Mouse (Mus musculus) retina, postnatal 7 days (tissue): Measurements from ENCODE around the gene Camkmt.

Source experiments
- DNase-seq: peaks from one replicate; pipeline ENCODE4 v3.0.0-alpha.2; 2012; ENCODE audit warnings: low read depth, low spot score

The Camkmt gene

DNA sequence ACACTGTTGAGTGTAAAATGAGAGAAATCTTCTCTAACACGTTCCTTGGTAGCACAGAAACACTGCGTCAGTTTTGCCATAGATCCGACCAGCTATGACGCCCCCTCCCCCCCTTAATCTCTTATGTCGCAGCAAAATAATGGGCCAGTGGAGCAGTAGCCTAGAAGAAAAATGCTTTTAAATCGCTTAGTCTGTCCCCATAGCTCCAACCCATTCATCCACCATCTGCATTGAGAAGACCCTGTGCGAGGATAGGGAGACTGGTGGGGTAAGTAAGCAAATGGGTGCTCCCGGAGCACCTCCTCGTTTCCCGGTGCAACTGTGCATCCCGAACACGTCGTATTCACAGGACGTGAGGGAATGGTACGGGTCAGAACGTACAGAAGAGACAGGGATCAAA, 731 bp upstream of the Camkmt start:
- no peak for DNase-seq

DNA sequence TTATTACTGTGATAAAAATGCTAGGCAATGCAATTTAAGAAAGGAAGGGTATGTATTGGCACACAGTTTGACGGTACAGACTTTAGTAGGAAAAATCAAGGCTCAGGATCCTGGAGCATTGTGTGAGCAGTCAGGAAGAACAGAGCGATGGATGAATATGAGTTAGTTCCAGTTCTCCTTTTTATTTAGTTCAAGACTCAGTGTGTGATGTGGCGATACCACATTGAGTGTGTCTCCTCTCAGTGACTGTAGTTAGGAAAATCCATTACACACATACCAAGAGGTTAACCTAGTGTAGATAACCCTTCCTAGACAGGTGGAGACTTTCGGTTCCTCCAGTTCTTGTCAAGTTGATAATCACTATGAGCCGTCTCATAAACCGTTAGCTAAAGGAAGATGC, 1.4 kb downstream of the Camkmt start:
- DNase-seq, result no peak

DNA sequence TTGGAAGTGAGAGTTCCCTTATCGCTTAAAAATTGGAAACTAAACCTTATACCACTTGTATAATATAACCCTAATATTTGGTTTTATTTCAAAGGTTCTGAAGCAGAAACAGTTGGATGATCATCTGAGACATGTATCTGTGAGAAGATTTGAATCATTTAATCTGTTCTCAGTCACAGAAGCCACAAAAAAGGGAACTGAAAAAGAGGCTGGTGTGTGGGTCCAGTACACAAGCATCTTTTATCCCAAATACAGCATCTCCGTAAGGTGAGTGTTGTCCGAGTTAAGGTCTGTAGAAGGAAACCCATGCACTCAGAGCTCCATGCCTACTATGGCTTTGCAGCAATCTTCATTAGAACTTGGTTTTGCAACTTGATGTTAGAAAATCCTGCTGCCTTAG, 6.0 kb downstream of the Camkmt start:
- no peak for DNase-seq

DNA sequence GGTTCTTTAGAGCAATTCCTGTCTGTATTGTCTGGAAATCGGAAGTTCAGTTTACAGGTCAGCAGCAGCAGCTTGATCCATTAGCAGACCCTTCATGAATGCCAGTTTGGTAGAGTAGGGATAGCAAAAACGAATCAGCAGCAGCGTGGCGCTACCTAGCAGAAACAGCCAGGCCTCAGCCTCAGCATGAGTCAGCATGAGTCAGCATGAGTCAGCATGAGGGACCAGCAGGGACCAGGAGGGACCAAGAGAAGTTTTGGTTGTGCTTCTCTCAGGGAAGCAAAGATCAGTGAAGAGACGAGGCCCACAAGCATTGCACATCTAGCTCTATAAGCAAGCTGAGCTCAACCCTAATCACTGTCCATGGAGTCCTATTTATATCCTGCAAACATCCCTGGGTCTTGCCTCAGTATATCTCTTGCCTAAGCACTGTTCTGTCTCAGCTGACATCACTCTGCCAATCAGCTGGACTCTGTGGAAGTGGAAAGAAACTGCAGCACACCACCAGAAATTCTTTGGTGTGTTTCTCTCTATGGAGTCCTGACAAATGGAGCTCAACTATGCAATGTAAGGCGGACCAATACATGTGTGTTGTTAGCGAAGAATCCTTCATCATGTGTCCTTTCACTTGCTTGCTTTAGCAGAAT, 8.4 kb downstream of the Camkmt start:
- DNase-seq, result no peak

DNA sequence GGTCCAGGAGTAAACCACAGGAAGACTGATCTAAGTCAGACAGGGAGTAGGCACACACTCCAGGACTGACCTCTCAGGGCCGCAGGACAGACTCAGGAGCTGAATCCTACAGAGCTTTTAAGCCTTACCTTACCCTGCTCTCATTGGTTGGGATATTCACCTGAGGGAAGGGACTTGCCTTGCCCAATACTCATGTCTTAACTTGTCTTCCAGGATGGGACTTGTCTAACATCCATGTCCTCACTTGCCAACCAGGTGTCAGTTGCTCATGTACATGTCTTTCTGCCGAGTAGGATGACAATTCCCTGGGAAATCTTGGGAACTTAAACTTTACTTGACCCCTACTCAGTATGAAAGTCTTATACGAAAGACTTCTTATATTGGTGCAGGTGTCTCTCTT, 9.9 kb downstream of the Camkmt start:
- DNase-seq, result no peak

DNA sequence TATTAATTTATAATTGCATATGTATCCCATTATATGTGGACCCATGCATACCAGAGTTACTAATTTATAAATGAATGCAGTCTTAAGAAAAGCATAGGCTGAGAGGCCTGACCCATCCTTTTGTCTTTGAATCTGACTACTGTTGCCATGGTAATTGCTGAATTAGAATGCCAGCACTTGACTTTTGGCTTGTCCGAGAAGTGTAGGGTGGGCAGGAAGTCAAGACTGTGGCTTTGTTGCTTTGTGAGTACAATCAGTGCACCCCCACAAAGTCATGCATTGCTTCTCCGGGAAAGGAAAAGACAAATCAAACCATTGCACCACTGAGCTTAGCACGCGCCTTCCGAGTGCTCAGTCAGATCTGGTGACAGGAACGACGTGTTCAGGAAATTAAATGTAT, 11.4 kb downstream of the Camkmt start:
- DNase-seq, result no peak

DNA sequence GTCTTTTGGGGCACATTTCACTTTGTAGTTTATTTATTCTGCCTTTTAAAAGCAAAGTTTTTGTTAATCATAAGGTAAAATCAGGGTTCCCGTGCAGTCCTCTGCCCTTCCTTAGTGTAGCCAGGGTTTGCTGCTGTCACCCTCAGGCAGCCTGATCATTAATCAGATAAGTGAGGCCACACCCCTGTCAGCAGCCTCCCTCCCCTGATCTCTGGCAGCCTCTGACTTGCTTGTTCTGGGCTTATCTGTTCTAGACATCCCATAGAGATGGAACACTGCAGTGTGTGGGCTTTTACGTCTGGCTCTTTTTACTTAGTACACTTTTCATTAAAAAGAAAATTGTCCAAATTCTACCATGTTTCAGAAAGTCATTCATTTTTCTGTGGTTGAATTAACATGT, 13.0 kb downstream of the Camkmt start:
- DNase-seq, result no peak

DNA sequence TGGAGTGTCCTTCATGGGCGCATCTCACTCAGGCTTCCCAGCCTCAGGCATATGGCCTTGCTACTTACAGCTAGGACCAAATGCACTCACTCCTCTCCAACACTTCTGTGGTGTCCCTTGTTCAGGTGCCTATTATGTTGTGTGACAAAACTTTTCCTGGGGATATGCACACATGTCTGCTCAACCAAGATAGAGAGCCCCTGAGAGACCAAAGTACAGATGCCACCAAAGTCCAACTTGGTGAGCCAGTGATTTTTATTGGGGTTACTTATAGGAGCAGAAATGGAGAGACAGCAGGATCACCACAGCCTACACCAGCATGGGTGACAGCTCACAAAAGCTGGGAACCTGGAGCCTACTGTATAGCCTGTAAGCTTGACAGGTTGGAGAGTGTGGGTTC, 20.3 kb downstream of the Camkmt start:
- no peak for DNase-seq

DNA sequence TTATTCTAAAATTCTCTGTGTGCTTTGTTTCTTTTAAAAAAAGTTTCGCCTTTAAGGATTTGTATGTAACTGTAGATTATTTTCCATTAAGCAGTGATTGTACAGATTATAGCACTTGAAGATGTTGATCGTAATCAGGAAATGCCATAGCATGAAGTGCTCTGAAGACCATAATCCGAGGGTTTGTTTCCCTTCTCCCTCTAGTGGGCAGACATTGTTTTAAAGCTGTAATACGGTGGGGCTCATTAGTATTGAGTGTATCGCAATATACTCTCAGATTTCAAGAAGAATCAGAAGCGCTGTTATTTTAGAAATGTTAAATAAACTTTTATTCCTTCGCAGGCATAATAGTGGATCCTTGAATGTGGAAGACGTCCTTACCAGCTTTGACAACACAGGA, 23.1 kb downstream of the Camkmt start:
- DNase-seq, result no peak

DNA sequence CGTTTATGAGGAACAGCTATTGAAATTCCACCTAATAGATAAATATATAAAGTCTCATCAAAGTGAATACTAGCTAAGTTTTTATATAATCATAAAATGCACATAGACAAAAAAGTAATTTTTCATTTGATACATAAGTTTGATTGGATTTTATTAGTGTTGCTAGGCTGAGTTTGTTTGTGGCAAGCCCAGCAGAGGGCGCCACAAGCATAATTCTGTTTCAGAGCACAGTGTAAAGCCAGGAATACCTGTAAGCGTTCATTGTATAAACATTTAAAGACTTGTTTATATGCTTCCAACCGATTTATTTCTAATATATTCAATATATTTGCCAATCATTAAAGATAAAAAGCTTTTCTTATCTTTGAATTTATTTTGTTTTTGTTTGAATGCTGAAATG, 26.3 kb downstream of the Camkmt start:
- DNase-seq, result peak; percentile 44

DNA sequence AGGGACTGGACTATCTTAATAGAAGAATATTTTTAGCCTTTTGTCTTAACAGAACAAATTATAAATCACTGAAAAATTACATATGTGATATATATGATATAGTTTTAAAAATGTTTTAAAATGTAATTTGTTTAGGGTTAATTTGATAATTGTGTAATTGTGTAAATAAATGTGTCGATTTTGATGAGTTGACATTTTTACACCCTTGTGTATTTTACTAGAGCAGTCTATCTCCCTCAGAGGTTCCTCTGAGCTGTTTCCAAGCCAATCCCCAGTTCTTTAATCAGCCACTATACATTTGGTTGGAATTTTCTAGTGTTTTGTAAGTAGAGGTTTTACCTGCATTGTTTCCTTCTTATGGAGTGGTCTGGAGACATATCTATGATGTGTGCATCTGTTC, 48.0 kb downstream of the Camkmt start:
- DNase-seq, result no peak

DNA sequence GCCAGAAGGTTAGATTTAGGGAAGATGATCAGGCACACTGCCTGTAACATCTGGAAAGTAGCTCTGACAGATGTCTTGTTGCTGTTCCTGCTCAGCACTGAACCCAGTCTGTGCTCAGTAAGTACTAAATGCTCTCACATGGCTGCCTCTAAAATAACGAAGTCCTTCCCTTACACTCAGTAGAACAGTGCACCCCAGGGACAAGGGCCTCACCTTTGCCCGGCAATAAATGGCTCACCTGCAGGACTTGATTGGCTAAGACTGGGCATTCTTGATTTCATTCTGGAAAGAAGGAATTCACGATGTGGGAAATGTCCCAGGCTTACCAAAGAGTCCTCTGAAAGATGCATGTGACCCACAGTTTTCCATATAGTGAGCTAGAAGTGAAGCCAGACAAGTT, 51.3 kb downstream of the Camkmt start:
- DNase-seq, result no peak

DNA sequence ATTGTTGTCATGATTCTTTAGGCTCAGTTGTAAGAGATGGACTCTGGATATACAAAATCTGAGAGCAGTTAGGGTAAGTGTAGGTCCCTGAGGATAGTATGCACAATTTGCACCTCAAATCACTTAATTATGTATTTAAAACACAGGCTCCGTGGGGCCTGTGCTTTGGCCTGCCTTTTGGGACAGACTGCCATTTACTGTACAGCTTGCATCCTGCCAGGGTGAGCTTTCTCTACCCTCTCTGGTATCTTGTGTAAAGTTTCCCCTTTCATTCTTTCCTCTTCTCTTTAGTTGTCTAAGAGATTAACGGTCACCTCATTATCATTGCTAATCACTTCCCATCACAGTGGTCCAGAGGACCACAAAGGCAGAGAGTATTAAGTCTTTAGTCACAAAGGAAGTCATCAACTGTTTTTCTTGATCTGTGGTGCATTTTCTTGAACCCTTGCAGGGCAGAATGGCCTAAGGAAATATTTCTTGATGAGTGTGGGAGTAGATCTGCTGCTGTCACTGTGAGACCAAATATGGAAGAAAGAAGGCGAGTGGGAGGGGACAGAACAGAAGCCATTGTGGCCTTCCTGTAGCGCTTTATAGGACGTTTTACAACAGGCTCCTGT, 52.3 kb downstream of the Camkmt start:
- no peak for DNase-seq

DNA sequence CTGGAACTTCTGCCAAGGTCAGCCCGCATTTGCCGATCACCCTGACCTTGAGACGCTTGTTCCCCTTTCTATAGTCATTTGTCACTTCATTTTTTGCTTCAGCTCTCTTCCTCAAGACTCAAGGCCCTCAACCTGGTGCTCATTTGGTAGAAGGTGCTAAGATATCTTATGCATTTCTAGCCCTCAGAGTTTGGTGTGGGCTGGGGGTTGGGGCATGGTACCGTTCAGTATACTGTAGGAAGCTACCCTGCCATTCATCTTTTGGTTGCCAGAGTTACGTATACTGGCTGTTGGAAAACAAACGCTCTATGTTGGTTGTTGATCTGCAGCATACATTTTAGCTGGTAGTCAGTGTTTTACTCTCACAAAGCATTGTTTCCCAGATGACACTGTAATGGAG, 53.8 kb downstream of the Camkmt start:
- no peak for DNase-seq

DNA sequence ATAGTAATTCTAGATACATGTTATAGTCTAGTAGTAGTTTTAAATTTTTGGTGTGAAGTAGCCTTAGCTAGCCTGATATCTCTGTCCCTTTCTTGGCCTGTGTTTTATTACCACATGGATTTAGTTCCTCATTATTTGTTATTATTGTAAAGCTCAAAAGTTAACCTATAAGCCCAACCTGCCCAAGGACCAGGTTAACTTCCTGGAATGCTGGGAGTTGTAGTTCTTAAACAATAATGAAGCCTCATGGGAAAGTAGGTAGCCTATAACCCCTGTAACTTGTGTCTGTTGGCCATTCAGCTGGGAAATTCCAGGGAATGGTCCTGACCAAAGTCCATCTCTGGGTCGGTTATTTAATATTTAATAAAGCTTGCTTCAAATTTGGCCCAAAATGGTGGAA, 58.0 kb downstream of the Camkmt start:
- no peak for DNase-seq

DNA sequence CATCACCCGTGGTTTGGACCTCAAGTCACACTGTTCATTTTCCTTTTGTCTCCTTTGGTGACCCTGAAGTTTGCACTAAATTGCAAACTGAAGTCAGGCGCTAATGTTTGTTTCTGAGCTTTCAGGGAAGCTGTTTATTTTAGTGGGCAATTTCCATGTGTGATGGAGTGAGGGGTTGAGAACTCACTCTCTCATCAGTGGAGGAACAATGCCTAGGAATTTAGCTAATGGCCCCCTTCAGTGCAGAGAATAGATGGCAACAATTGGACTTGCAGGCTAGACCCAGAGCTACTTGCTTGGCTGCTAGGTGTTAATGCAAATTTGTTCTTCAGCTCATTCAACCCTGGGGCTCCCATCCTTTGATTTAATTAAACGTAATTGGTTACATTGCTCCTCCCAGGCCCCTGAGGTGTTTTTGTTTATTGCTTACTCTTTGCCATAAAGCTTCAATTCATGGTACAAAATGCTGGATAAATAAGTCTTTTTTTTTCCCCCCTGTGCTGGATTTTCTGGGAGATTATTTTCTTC, 58.9 kb downstream of the Camkmt start:
- no peak for DNase-seq

DNA sequence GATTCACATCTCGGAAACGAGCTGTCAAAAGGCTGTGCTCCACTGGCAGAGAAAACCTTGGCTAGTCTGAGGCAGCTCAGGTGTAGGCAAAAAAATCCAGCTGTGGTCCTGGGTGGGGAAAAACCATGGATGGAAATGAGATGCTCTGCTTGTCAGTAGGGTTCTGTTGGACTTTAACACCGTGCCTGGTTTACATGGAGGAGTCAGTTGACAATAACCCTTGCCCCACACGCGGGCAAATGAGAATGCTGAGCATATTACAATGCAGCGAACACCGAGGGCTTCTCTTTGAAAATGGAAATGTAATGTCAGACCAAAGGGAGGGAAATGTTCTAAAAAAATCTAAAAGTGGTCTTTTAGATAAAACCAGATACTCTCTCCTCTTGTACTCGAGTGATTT, 60.9 kb downstream of the Camkmt start:
- no peak for DNase-seq

DNA sequence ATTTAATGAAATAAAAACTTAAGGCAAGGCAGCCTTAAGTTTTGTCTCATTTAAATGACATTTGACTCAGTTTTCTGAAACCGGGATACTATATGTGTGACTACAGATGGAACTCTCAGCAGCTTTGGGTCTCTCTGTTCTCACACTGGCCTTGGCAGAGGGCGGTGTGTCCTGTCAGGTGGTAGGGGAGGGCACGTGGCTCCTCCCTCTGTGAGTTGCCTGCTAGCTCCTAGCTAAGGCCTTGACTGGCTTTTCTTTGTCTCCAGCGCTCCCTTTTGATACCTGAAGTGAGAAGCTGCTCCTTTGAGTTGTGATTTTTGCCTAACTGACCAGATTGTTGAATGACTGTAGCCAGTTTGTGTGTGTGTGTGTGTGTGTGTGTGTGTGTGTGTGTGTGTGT, 67.8 kb downstream of the Camkmt start:
- DNase-seq, result no peak

DNA sequence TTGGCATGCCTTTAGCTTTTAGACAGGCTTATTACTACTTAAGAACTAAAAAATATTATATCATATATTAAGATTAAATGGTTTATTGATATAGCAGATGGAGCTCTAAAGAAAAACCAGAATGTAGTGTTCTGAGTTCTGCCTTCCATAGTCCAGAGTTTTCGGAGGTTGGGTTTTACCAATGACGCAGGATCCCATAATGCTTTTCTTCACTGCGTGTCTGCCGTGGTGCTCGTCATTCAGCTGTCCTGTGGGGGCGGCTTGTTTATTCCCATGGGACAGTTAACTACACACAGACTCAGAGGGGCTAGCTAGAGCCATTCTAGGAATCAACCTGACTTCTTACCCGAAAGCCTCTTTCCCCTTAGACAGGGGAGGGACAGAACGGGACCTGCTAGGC, 69.2 kb downstream of the Camkmt start:
- DNase-seq, result no peak

DNA sequence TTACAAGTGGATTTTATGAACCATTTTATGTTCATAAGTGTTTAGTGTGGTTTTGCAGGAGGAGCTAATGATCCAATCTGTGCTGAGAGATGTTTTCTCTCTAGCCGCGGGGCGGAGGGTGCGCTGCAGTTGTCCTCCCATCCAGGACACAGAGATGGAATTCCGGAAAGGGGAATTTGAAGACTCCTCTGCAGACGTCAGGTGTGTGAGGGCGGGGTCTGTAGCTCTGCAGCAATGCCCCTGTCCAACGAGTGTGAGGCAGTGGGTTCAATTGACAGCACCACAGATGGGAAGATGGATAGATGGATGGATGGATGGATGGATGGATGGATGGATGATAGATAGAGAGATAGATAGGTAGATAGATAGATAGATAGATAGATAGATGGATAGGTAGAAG, 70.4 kb downstream of the Camkmt start:
- DNase-seq, result no peak

DNA sequence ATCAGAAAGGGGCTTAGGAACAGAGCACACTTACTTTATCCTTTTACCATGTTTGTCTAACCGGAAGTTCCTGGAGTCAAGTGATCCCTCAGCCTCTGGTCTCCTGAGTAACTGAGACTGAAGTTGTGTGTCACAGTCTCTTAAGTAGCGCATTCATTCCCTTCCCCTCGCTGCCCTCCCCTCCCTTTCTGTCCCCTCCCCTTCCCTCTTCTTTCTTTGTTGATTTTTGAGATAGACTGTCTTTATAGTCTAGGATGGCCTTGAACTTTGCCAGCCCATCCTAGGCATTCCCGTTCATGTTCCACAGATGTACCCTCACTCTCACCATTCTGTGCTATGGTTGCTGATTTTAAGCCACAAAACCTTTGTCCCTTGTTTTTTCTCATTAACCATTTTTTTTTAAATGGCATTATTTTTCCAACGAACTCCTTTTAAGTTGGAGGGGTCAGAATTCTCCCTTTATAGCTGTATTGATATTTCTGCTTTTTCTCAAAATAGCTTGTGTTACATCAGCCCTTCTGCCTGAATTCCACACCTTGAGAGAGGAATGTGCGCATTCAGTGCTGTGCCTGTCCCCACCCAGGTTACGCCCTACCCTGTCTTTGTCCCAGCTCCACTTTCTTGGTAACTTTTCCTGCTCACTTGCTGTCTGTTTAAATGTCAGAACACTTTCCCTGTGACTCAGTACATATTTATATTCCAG, 72.4 kb downstream of the Camkmt start:
- no peak for DNase-seq

DNA sequence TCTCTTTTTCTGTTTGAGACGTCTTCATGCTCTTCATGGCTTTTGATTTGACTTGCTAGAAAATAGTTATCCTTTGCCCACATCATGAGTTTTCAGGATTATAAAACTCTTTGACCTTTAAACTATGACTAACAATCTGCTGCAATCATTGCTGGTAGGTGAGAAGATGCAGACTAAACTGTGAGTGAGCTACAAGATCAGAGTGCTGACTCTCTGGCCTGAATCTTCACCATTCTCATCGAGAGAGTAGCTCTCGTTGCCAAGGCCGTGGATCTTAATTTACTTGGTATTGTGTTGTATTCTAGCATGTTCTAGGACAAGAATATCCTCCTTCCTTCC, 72.9 kb downstream of the Camkmt start:
- DNase-seq, result no peak

DNA sequence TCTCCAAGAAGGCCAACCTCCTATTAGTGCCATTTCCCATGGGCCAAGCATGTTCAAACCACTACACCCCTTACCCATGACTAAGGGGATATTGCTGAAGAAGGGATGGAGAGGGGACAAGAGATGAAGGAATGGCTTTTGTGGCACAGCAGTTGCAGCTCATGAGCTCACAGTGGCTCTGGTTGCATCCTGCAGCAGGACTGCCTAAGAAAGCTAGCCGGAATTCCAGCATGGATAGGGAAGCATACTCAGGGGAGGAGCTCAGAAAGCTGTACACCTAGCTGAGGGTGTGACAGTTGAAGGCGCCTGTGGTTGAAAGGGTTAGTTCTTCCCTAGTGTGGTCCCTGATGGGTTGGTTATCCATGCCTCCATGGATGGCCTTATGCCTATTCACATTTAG, 78.4 kb downstream of the Camkmt start:
- no peak for DNase-seq
